In the genomic region with DNA sequence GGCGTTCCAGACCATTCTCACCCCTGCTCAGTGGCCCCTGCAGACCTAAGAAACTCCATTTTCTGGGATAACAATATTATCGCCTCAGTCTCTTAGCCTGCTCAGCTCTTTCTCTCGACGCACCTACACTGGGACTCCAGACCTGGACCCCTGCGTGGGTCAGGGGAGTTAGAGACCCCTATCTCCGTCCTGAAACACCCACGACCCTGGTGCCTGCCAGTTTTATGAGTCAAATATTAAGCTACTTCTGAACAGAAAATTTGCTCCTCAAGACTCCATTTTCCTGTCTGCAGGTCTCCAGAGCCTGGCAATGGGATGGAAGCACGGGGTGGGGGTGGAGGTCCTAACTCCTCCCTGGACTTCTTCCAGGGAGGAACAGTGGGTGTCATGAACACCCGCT, we compare ENCODE assay signal across 8 mouse cellular contexts. TPM values are rescaled to one million over a fixed set of nuclear protein-coding genes. Genes with fewer than 3 reads are reported as not detected.
A peak's percentile ranks its signal among the peaks of the same experiment; 100 is the strongest.
DNase-seq lines count a peak whose midpoint lies in the region; ATAC-seq and TF ChIP-seq lines count a peak whose summit lies in the region.

No protein-coding gene starts in this region.

- no peak overlapping the region for H3K27ac ChIP-seq in kidney, embryonic 15.5 days
- no peak overlapping the region for H3K27ac ChIP-seq in cortical plate, adult 2 months (ENCODE audit: insufficient read depth, low read length)
- peak overlapping the region; percentile 88 for H3K27ac ChIP-seq in hindbrain, embryonic 15.5 days (replicated peaks)
- peak overlapping the region; percentile 92 for H3K27ac ChIP-seq in midbrain, embryonic 15.5 days

- H3K4me3 ChIP-seq in kidney, embryonic 15.5 days (replicated peaks): peak overlapping the region; percentile 61
- H3K4me3 ChIP-seq in cortical plate, adult 2 months (ENCODE audit: insufficient read depth, low read length): peak overlapping the region; percentile 81; the same call in 1 of the 2 replicates
- H3K4me3 ChIP-seq in hindbrain, embryonic 15.5 days: peak overlapping the region; percentile 49
- H3K4me3 ChIP-seq in midbrain, embryonic 15.5 days: peak overlapping the region; percentile 49

- peaks cover 70% of the 10 kb centered on the region for H3K4me1 ChIP-seq in kidney, embryonic 15.5 days
- no peaks in the 10 kb centered on the region for H3K4me1 ChIP-seq in cortical plate, adult 2 months (ENCODE audit: control insufficient read depth, insufficient read depth, low read length)
- peaks cover 56% of the 10 kb centered on the region for H3K4me1 ChIP-seq in hindbrain, embryonic 15.5 days (replicated peaks)
- peaks cover 56% of the 10 kb centered on the region for H3K4me1 ChIP-seq in midbrain, embryonic 15.5 days

- peaks cover 91% of the 10 kb centered on the region for H3K27me3 ChIP-seq in kidney, embryonic 15.5 days
- peaks cover 38% of the 10 kb centered on the region for H3K27me3 ChIP-seq in hindbrain, embryonic 15.5 days
- peaks cover 30% of the 10 kb centered on the region for H3K27me3 ChIP-seq in midbrain, embryonic 15.5 days (replicated peaks)

- no peaks in the 10 kb centered on the region for H3K36me3 ChIP-seq in kidney, embryonic 15.5 days
- H3K36me3 ChIP-seq in hindbrain, embryonic 15.5 days: no peaks in the 10 kb centered on the region
- H3K36me3 ChIP-seq in midbrain, embryonic 15.5 days (replicated peaks): no peaks in the 10 kb centered on the region

- no peak for ATAC-seq in kidney, embryonic 15.5 days (replicated peaks; ENCODE audit: low FRiP score)
- ATAC-seq in hindbrain, embryonic 15.5 days (ENCODE audit: low FRiP score, low read depth): no peak
- no peak for ATAC-seq in midbrain, embryonic 15.5 days (replicated peaks)
- ATAC-seq in granulocyte monocyte progenitor cell, adult 5-6 weeks (replicated peaks; ENCODE audit: poor library complexity, severe bottlenecking): no peak

- WGBS in kidney, embryonic 15.5 days: 1% methylated on average over 9 of the region's 9 CpGs
- WGBS in hindbrain, embryonic 15.5 days: 2% methylated on average over 9 of the region's 9 CpGs
- WGBS in midbrain, embryonic 15.5 days: 4% methylated on average over 9 of the region's 9 CpGs

- no peak for DNase-seq in kidney, adult 8-10 months
- no peak for DNase-seq in thymus, postnatal 10 days (ENCODE audit: low spot score in 2 of 2)
- DNase-seq in spleen, postnatal 14 days (ENCODE audit: low spot score in 2 of 2): no peak

- no peak for TF ChIP-seq POLR2A in cortical plate, adult 2 months (IDR thresholded peaks at IDR 0.05; ENCODE audit: extremely low read depth, insufficient read depth, low read length)

- no peaks in the 10 kb centered on the region for H3K9me3 ChIP-seq in kidney, embryonic 15.5 days (replicated peaks)
- H3K9me3 ChIP-seq in hindbrain, embryonic 15.5 days: no peaks in the 10 kb centered on the region
- no peaks in the 10 kb centered on the region for H3K9me3 ChIP-seq in midbrain, embryonic 15.5 days

- H3K9ac ChIP-seq in kidney, embryonic 15.5 days: peak overlapping the region; percentile 79; the same call in 1 of the 2 replicates
- H3K9ac ChIP-seq in hindbrain, embryonic 15.5 days: peak overlapping the region; percentile 71
- peak overlapping the region; percentile 80 for H3K9ac ChIP-seq in midbrain, embryonic 15.5 days

- no peak for TF ChIP-seq CTCF in cortical plate, adult 2 months (IDR thresholded peaks at IDR 0.05; ENCODE audit: extremely low read depth, insufficient read depth, low read length)

- H3K4me2 ChIP-seq in kidney, embryonic 15.5 days: peak overlapping the region; percentile 97
- H3K4me2 ChIP-seq in hindbrain, embryonic 15.5 days: peak overlapping the region; percentile 92
- H3K4me2 ChIP-seq in midbrain, embryonic 15.5 days: peak overlapping the region; percentile 89

RNA-seq across cellular contexts. Expression of gene Cbx8, which starts 16.5 kb away (rescaled TPM):
- polyA plus RNA-seq in kidney, embryonic 15.5 days (2015; fragmentation: Nextera tagmentation; extraction: Ambion mirVana): 9.8 and 10.3 TPM in 2 replicates
- 6.0 and 7.4 TPM in 2 replicates for polyA plus RNA-seq in cortical plate, adult 2 months (2012; rRNA removed)
- 8.6 and 10.0 TPM in 2 replicates for polyA plus RNA-seq in hindbrain, embryonic 15.5 days (2015; fragmentation: Nextera tagmentation; extraction: Ambion mirVana)
- polyA plus RNA-seq in midbrain, embryonic 15.5 days (2015; fragmentation: Nextera tagmentation; extraction: Ambion mirVana): 9.6 and 9.7 TPM in 2 replicates
- 3.6 TPM in 2 replicates for total RNA-seq in granulocyte monocyte progenitor cell, adult 5-6 weeks (2014; fragmentation: Nextera tagmentation)
- total RNA-seq in granulocyte monocyte progenitor cell, adult 5-6 weeks (2017): 1.5 and 3.2 TPM in 2 replicates

RNA-seq across cellular contexts. Expression of gene Cbx4, which starts 28.7 kb away (rescaled TPM):
- 8.6 and 9.9 TPM in 2 replicates for polyA plus RNA-seq in kidney, embryonic 15.5 days (2015; fragmentation: Nextera tagmentation; extraction: Ambion mirVana)
- polyA plus RNA-seq in cortical plate, adult 2 months (2012; rRNA removed): 45.3 and 47.5 TPM in 2 replicates
- 21.9 and 23.2 TPM in 2 replicates for polyA plus RNA-seq in hindbrain, embryonic 15.5 days (2015; fragmentation: Nextera tagmentation; extraction: Ambion mirVana)
- 23.7 and 24.7 TPM in 2 replicates for polyA plus RNA-seq in midbrain, embryonic 15.5 days (2015; fragmentation: Nextera tagmentation; extraction: Ambion mirVana)
- 15.8 and 18.8 TPM in 2 replicates for total RNA-seq in granulocyte monocyte progenitor cell, adult 5-6 weeks (2014; fragmentation: Nextera tagmentation)
- total RNA-seq in granulocyte monocyte progenitor cell, adult 5-6 weeks (2017): 27.4 and 38.2 TPM in 2 replicates

RNA-seq across cellular contexts. Expression of gene Cbx2, which starts 34.5 kb away (rescaled TPM):
- polyA plus RNA-seq in kidney, embryonic 15.5 days (2015; fragmentation: Nextera tagmentation; extraction: Ambion mirVana): 38.9 and 40.7 TPM in 2 replicates
- polyA plus RNA-seq in cortical plate, adult 2 months (2012; rRNA removed): 2.6 and 2.8 TPM in 2 replicates
- polyA plus RNA-seq in hindbrain, embryonic 15.5 days (2015; fragmentation: Nextera tagmentation; extraction: Ambion mirVana): 15.3 and 17.1 TPM in 2 replicates
- polyA plus RNA-seq in midbrain, embryonic 15.5 days (2015; fragmentation: Nextera tagmentation; extraction: Ambion mirVana): 17.6 and 19.6 TPM in 2 replicates
- 0.88 and 5.0 TPM in 2 replicates for total RNA-seq in granulocyte monocyte progenitor cell, adult 5-6 weeks (2014; fragmentation: Nextera tagmentation)
- total RNA-seq in granulocyte monocyte progenitor cell, adult 5-6 weeks (2017): 2.1 and 2.6 TPM in 2 replicates

Comparison
In these comparisons a context has a peak if more than half of its experiments do, and no peak if none do; other contexts are left out.
1. H3K27ac ChIP-seq: peak in hindbrain, embryonic 15.5 days (single experiment) and midbrain, embryonic 15.5 days (single experiment); none in kidney, embryonic 15.5 days (single experiment) and cortical plate, adult 2 months (single experiment).
2. Peak in every context shown above with its lines, with median percentiles within 50 percentile points of each other: H3K4me2 ChIP-seq, H3K4me3 ChIP-seq and H3K9ac ChIP-seq.